Mouse (Mus musculus) liver, adult 10 weeks (tissue): ENCODE data around the gene Olfr284. TPM values are rescaled to one million over a fixed set of nuclear protein-coding genes. Genes with fewer than 3 reads are reported as not detected.

Source experiments
- polyA plus RNA-seq: library from polyadenylated mRNA; stranded (reverse); fragments of 350-450 nt; fragmentation: Illumina TruSeq; extraction: RNeasy Lipid Tissue Mini Kit (QIAGEN cat#74804); gene quantifications from one replicate; pipeline ENCODE4 v1.2.3, GENCODE M21; 2014; ENCODE audit warnings: low read depth, low replicate concordance

Olfr284 gene
- polyA plus RNA-seq, result not detected

GRCm38 (mm10) chr15:98340887-98341286 lies at the start of gene Olfr284:
TSS of gene Olfr284 (minus strand) at chr15:98340987.

GRCm38 (mm10) chr15:98380846-98381245 lies 40.1 kb upstream of the Olfr284 start, which contains the start of gene Olfr283:
TSS of gene Olfr283 (minus strand) at chr15:98380946.

GRCm38 (mm10) chr15:98317177-98317724 lies 23.5 kb downstream of the Olfr284 start, which contains the start of gene Olfr285:
TSS of gene Olfr285 (minus strand) at chr15:98317353.

GRCm38 (mm10) chr15:98295628-98296551 lies 44.9 kb downstream of the Olfr284 start, which contains the start of gene Zfp641:
TSS of gene Zfp641 (minus strand) at chr15:98296161.

Other genes with a start within 250 kb of the Olfr284 start
- 2.6 TPM for gene Pfkm, start 248.4 kb downstream of the Olfr284 start, polyA plus RNA-seq
- 8.6 TPM for gene Senp1, start 247.2 kb downstream of the Olfr284 start, polyA plus RNA-seq
- gene Asb8, start 175.4 kb downstream of the Olfr284 start, polyA plus RNA-seq, result 16.2 TPM
- gene Ccdc184, start 173.8 kb downstream of the Olfr284 start, polyA plus RNA-seq, result not detected
- not detected for gene Olfr288, start 145.4 kb downstream of the Olfr284 start, polyA plus RNA-seq
- gene Gm44579, start 120.0 kb downstream of the Olfr284 start, polyA plus RNA-seq, result not detected
- not detected for gene Olfr287, start 119.9 kb downstream of the Olfr284 start, polyA plus RNA-seq
- gene Olfr286, start 106.5 kb downstream of the Olfr284 start, polyA plus RNA-seq, result not detected
- gene H1fnt, start 83.7 kb downstream of the Olfr284 start, polyA plus RNA-seq, result not detected
- gene Zfp641, start 44.8 kb downstream of the Olfr284 start, polyA plus RNA-seq, result 0.32 TPM
- gene Olfr285, start 23.6 kb downstream of the Olfr284 start, polyA plus RNA-seq, result not detected
- gene Olfr283, start 40.0 kb upstream of the Olfr284 start, polyA plus RNA-seq, result not detected
- not detected for gene Olfr282, start 90.2 kb upstream of the Olfr284 start, polyA plus RNA-seq
- not detected for gene Olfr281, start 111.6 kb upstream of the Olfr284 start, polyA plus RNA-seq
- gene OR5BS1P, start 128.9 kb upstream of the Olfr284 start, polyA plus RNA-seq, result not detected
- not detected for gene Lalba, start 141.7 kb upstream of the Olfr284 start, polyA plus RNA-seq
- not detected for gene Olfr279, start 151.4 kb upstream of the Olfr284 start, polyA plus RNA-seq
- gene Kansl2, start 193.3 kb upstream of the Olfr284 start, polyA plus RNA-seq, result 18.8 TPM
- 25.8 TPM for gene Ccnt1, start 229.9 kb upstream of the Olfr284 start, polyA plus RNA-seq
- not detected for gene 4930415O20Rik, start 230.0 kb upstream of the Olfr284 start, polyA plus RNA-seq